ENCODE assay signal across 23 mouse cellular contexts in the genomic region with DNA sequence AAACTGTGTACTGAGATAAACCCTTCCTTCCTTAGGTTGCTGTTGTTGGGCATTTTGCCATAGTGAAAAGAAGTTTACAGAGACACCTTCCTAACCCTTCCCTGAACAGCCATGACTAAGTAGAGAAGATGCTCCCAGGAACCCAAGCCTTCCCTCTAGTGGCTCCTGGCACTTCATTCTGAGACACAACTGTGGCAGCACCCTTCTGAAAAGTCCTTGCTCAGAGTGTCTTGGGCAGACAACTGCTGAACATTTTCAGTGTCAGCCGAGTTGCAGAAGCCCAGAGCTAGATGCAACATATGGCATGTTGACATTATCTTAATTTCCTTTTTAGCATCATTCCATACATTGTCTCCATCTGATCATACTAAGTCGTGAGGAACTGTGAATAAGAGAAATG.
A peak's percentile ranks its signal among the peaks of the same experiment; 100 is the strongest.
DNase-seq lines count a peak whose midpoint lies in the region; ATAC-seq and TF ChIP-seq lines count a peak whose summit lies in the region.
"Had no signal": no experiment of that assay in that cellular context is flagged by ENCODE, and none has a peak within 500 bp of the region (broad histone marks: within the 10 kb centered on the region; RNA-seq: fewer than 3 reads in every experiment).

No protein-coding gene starts in this region.

- peak; percentile 48 for ATAC-seq in frontal cortex, adult (ENCODE audit: low TSS enrichment)
- ATAC-seq: activated CD4-positive, CD25-positive, alpha-beta regulatory T cell, adult 4 months; forebrain, embryonic 14.5 days; Patski had no signal

- DNase-seq in frontal cortex, postnatal 14 days (ENCODE audit: low spot score in 2 of 2) = no peak
- DNase-seq in left cerebral cortex, adult 2 months (ENCODE audit: extremely low spot score in 1 of 2, low spot score in 2 of 2) = no peak
- DNase-seq in left cerebral cortex, postnatal 14 days (ENCODE audit: low spot score in 2 of 2) = no peak
- no peak for DNase-seq in Muller cell, postnatal 12 days (ENCODE audit: inconsistent ontology term)
- DNase-seq: adrenal gland, adult 8-10 months; adrenal gland, postnatal 14 days; adrenal gland, postnatal 36 days; cerebellum, adult 11 months; cerebellum, adult 18-20 months; cerebellum, adult 8-10 months; cerebellum, adult 9-11 months; cerebellum, postnatal 14 days; cerebellum, postnatal 36 days; embryo, embryonic 11 days had no signal

- peak; percentile 12 for TF ChIP-seq CTCF in left cerebral cortex, adult 2 months (IDR thresholded peaks at IDR 0.05)

- H3K4me3 ChIP-seq in left cerebral cortex, adult 2 months = no peak overlapping the region
- H3K4me3 ChIP-seq: embryonic facial prominence, embryonic 13.5 days; embryonic facial prominence, embryonic 15.5 days; erythroblast, embryonic 14.5 days; forebrain, embryonic 10.5 days; forebrain, embryonic 12.5 days had no signal

- intact Hi-C loops in left cerebral cortex, adult 2 months (cut with DNase I) = loop anchor here (5.0 kb wide), 1 partner anchor 145 kb away; a partner anchor contains a TSS
- intact Hi-C loops in left cerebral cortex, postnatal 14 days (cut with DNase I) = no loop called here

- H3K27ac ChIP-seq in left cerebral cortex, adult 2 months = no peak overlapping the region; the same call in 1 of the 2 replicates
- H3K27ac ChIP-seq: embryonic facial prominence, embryonic 13.5 days; embryonic facial prominence, embryonic 15.5 days; forebrain, embryonic 10.5 days; forebrain, embryonic 12.5 days had no signal
